ENCODE assay signal across 23 mouse cellular contexts in genomic region chr13:60002098-60002497, GRCm38 (mm10).
"Had no signal": no experiment of that assay in that cellular context is flagged by ENCODE, and none has a peak within 500 bp of the region (broad histone marks: within the 10 kb centered on the region; RNA-seq: fewer than 3 reads in every experiment).

No protein-coding gene starts in this region.

- H3K27me3 ChIP-seq: limb, embryonic 12.5 days; limb, embryonic 15.5 days; midbrain, embryonic 13.5 days; neural tube, embryonic 12.5 days; neural tube, embryonic 15.5 days had no signal

- H3K4me3 ChIP-seq: layer of hippocampus, adult 2 months; left cerebral cortex, adult 2 months; limb, embryonic 12.5 days; limb, embryonic 15.5 days; midbrain, embryonic 13.5 days; neural tube, embryonic 12.5 days; neural tube, embryonic 15.5 days had no signal

- DNase-seq: kidney, postnatal 25 days; layer of hippocampus, postnatal 36 days; liver, postnatal 0 days; lung, embryonic 14.5 days; right cerebral cortex, adult 18-20 months; right cerebral cortex, postnatal 14 days; right cerebral cortex, postnatal 4 days; thymus, adult 2 months; thymus, postnatal 14 days; thymus, postnatal 4 days had no signal

- ATAC-seq: liver, postnatal 0 days; lung, postnatal 0 days; midbrain, embryonic 13.5 days had no signal

- H3K9me3 ChIP-seq: limb, embryonic 15.5 days; neural tube, embryonic 12.5 days; neural tube, embryonic 15.5 days had no signal

- H3K4me1 ChIP-seq: neural tube, embryonic 12.5 days; neural tube, embryonic 15.5 days had no signal

- H3K36me3 ChIP-seq: limb, embryonic 12.5 days; limb, embryonic 15.5 days; midbrain, embryonic 13.5 days; neural tube, embryonic 12.5 days; neural tube, embryonic 15.5 days had no signal

- H3K9ac ChIP-seq: limb, embryonic 12.5 days; limb, embryonic 15.5 days; liver, embryonic 14.5 days; liver, postnatal 0 days; lung, embryonic 14.5 days; midbrain, embryonic 13.5 days; neural tube, embryonic 12.5 days; neural tube, embryonic 15.5 days had no signal

- H3K4me2 ChIP-seq: limb, embryonic 12.5 days; limb, embryonic 15.5 days; liver, embryonic 11.5 days; lung, embryonic 14.5 days; midbrain, embryonic 13.5 days; neural tube, embryonic 12.5 days; neural tube, embryonic 15.5 days had no signal

- H3K27ac ChIP-seq: kidney, postnatal 0 days; layer of hippocampus, adult 2 months; left cerebral cortex, adult 2 months; limb, embryonic 12.5 days; liver, embryonic 14.5 days; macrophage; midbrain, embryonic 13.5 days; neural tube, embryonic 12.5 days; neural tube, embryonic 15.5 days; stomach, postnatal 0 days had no signal
